Mouse (Mus musculus) mouse embryonic stem cell (cell line): ENCODE data around the gene Myl3.

ENCODE experiments used
- in situ Hi-C, 2 experiments: fragments of 300-500 bp; cut with MboI; formaldehyde crosslinking; loops; 1 replicate in 1 of 2; 3 replicates in 1 of 2; pipeline ENCODE4 v1.14.3; 2019 to 2020; ENCODE audit warnings: low sequenced_read_pairs in 2 of 2, low pct_unique_long_range_greater_than_20kb in 1 of 2, mixed read lengths in 1 of 2; ENCODE audit not compliant: unreplicated experiment in 1 of 2

Myl3 gene

DNA sequence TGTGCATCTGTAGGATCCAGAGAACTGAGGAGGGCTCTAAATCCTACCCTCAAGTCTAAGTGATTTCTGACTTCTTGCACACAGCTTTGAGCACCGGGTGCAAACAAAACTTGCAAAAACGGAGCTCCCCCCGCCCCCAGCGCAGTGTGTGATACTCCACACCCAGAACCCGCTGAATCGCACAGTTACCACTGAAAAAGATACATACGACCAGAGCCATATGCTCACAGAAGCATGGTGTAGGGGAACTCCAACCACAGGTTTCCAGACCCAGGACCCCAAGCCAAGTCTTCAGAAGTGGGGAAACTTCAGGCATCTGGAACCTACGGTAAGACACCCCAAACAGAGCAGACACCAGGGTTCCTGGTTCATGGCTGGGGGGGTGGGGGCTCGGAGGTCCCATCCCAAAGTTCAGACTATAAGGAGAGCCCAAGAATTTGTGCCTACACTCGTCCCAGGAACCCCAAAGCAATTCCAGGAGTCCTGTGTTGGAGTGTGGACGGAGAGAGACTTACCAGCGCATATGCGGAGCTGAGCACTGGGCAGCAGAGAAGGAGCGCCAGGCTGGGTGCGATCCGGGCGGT lies at the start of gene Myl3:
Gene Myl3, plus strand, starts transcription at position 151 of the 584 bp plus-strand sequence.
- in situ Hi-C loops = no loop called here

DNA sequence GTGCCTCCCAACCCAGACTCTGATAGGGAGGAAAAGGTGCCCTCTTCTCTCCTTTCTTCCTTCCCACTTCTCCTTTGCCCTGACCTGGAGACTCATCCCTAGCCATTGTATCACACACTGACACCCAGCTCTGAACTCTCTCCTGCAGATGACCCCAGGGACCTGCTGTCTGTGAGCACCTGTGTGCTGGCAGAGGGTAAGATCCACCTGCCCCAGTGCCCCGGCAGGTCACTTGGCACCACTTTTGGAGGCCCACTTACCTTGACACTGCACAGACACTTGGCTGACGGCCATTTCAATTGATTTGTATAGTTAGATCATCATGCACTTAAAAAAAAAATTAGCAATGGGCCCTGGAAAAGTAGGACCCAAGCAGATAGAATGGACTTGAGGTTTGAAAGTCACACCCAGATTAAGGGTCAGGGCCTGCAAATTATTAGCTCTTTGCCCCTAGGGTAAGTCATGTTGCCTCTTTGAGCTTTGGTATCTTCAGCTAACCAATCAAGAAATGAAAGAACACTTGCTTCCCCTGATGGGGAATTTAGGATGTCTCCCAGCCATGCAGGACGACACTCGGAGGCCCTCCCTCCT lies 46.4 kb upstream of the Myl3 start:
- in situ Hi-C loops = no loop called here

DNA sequence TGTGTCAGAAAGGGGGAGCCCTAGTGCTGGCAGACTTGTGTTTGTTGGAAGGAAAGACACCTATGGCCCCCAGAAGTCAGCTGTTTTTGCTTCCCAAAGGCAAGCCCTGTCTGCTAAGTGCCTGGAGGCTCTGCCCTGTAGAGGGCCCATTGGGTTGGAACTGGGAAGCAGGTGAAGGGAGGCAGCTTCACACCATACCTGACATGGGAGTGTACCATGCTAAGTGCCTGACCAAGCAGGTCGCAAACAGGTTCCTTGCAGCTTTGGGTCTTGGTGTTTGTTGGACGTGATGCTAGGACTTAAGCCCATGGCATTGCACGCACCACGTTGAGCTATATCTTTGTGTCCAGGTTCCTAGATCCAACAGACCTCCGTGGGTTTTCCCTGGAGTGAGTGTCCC lies 45.2 kb upstream of the Myl3 start:
- in situ Hi-C loops = no loop called here

DNA sequence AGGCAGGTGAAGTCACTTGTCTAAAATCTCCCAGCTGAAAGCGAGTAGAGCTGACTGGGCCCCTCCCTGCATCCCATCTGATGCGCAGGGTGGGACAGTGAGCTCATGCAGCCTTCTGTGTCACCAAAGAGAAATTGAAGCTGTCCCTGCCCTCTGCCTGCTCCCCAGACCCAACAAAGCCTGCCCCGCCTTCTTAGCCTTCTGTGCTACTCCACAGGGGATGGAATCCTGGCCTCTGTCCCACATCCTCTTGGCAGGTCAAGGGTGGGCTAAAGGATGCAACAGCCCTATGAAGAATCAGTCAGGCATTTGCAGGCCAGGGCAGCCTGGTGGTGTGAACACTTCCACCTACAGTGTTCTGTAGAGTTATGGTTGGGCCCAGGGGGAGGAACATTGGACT lies 44.2 kb upstream of the Myl3 start:
- in situ Hi-C loops = no loop called here

DNA sequence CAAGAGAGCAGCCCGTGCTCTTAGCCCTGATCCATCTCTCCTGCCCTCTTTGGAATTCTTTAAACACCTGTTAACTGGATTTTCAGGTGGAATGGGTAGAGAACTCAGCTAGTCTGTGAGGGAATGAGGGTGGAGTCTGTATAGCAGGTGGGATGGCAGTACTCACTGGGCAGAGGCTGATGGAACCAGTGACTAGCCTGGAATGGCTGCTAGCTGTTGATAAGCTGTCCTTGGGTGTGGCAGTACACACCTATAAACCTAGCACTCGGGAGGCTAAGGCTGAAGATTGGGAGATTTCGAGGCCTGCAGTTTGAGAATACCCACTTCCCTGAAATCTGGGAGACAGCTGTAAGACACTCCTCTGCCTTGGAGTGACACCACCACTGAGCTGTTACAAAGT lies 42.1 kb upstream of the Myl3 start:
- in situ Hi-C loops = no loop called here

DNA sequence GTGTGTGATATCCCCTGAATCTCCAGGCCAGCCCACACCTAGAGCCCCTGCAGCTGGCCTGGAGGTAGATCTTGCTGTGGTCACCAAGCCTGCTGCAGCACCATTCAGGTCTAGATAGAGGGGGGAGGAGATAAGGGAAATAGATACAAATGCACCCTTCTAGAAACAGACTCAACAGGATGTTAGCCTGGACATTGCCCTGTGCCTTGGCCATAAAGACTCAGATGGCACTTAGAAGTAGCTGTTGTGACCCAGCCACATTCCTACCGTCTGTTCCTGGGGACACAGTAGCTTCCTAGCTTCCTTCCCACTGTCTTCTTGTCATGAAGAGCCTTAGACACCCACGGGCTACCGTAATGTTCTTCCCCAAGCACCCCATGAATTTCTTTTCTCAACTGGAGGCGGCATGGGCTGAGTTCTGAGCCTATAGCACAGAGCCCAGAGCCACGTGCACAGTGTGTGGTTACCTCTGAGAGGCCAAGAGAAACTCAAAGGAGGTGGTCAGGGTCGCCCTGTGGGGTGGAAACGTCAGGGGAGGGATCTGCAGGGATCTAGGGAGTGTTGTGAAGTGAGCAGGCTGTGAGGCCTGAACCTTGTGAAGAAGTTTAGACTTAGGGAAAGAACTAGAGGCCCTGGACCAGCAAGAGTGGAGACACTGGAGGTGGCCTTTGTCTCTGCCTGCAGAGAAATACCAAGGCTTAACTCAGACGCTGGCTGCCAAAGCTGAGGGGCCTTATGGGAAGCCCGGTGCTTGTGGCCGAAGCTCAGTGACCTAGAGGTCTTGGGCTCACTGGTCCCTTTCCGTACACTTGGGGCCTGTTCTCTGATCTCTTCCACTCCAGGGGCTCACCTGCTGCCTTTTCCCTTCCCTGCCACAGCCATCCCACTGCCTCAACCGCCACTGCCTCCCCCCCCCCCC lies 40.3 kb upstream of the Myl3 start:
- in situ Hi-C loops = no loop called here

DNA sequence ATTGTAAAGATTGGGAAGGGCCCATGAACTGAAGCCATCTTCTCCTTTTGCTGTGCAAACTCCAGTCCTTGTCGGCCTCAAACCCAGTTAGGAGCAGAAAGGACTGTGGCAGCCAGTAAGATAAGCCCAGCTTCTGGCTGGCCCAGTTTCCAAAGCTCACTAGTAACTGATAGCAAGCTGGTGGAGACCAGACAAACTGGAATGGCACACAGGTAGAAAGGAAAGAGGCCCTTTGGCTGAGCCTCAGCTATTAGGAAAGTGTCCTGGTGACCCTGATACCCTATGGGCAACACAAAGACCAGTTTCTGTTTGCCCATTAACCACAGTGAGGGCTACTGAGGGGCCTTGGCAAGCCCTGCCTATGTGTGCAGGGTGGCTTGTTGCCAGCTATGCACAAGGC lies 38.8 kb upstream of the Myl3 start:
- in situ Hi-C loops = no loop called here

DNA sequence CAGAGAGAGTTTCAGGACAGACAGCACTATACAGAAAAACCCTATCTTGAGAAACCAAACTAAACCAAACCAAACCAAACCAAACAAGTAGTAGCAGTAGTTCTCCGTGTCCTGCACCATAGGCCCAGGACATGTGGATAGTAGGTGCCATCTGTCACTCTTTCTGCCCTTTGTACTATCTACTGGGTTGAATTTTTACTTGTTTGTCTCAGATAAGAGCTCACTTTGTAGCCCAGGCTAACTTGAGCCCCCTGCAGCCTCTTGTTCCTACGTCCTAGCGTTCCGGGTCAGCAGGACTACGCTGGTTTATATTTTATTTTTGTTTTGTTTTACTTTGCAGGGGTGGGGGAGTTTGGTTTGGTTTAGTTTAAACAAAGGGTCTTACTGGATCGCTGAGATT lies 37.7 kb upstream of the Myl3 start:
- in situ Hi-C loops = no loop called here

DNA sequence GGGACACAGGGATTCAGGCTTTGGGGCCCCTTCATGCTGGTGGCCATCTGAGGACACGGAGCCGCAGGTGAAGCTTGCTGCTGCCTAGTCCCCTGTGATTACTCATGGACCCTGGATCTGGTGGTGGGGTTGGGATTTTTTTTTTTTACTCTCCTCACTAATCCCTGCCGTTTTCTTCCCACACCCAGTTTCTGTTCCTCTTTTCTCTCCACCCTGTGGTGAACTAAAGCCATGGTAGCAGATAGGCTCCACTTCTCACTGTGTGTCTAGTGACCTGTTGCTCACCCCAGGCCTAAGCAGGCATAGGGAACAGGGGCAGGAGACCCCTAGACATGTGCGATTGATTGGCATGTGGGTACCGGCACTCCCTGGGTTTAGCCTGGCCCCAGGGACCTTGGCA lies 34.9 kb upstream of the Myl3 start:
- in situ Hi-C loops = no loop called here

DNA sequence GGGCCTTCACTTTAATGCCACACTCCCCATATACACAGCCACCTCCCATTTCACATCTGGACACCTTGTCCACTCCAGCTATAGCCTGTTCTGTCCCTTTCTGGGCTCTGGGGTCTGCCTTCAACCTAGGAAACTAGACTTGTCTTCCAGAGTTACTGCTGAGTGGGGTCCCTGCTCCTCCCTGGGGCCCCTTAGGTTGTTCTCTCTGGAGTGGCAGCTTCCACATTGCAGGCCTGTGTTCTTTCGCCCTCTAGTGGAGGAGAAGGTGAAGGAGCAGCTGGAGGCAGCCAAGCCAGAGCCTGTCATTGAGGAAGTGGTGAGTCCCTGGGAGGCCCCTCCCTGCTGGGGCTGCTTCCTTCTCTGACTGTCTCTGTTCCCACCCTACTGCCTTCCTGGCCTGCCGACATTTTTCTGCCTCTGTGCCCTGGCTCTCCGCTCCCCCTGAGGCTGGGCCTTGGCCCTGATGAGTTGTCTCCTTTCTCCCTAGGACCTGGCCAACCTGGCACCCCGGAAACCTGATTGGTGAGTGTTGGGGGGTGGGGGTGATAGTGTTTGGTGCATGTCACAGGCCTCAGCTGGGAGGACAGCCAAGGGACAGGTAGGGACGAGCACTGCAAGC lies 31.9 kb upstream of the Myl3 start:
- in situ Hi-C loops = no loop called here

DNA sequence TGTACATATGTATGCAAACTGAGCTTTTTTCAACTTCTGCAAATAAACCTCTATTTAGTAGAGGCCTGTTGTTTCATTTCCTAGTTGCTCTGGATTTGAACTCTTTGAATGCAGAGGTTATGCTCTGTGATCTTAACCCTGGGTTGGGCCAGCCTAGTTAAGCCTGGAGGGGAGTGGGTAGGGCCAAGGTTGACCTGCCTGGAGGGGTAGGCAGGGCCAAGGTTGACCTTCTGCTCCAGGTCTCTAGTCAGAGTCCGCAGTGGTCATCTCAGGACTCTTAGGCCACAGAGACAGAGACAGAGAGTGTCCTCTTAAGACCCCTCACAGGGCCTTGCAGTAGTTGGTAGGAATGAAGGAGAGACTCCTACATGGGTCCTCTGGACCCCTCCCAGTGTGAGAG lies 30.1 kb upstream of the Myl3 start:
- in situ Hi-C loops = no loop called here

DNA sequence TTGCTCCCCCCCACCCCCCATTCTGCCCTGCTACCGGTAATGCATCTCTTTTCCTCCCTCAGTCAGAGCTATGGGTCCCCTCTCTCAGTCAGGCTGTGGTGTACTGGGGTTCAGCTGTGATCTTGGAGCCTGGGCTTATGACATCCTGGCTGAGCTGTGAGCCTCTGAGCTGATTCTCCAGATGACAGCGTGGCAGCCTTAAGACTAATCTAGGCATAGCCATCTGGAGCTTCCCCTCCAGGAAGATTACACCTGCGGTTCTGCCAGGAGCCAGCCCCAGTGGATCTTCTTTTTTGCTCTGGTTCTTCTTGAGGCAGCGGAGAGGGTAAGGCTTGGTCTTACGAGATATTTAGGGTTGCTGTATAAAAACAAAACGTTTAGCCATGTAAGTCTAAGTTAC lies 29.7 kb upstream of the Myl3 start:
- in situ Hi-C loops = no loop called here

DNA sequence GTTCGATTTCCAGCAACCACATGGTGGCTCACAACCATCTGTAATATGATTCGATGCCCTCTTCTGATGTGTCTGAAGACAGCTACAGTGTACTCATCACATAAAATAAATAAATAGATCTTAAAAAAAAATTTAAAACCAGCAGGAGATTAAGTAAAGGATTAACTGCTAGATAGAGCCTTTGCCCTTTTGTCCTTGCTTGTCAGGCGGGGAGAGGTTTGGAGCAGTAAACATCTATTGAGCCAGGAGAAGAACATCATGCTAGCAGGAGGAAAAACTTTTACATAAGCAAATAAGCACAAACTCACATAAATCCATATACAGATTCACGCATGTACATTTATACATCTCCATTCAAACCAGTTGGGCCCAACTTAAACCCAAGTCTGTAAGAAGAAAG lies 29.1 kb upstream of the Myl3 start:
- in situ Hi-C loops = no loop called here

DNA sequence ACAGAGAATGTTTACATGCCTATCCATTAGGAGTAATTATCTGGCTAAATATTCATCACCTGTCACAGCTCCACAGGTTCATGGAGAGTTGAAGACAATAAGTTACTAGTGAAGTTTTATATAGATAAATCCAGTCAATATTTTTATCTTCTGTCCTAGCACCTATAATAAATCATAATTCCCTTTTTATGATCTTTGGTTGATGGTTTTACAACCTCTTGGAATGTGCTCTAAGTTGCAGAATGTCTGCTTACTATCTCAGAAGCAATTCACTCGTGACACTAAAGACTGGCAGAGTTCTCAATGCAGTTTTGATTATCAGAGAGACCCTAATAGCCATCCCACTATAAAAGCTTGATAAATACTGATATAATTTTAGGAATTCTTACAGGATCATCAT lies 28.3 kb upstream of the Myl3 start:
- in situ Hi-C loops = no loop called here

DNA sequence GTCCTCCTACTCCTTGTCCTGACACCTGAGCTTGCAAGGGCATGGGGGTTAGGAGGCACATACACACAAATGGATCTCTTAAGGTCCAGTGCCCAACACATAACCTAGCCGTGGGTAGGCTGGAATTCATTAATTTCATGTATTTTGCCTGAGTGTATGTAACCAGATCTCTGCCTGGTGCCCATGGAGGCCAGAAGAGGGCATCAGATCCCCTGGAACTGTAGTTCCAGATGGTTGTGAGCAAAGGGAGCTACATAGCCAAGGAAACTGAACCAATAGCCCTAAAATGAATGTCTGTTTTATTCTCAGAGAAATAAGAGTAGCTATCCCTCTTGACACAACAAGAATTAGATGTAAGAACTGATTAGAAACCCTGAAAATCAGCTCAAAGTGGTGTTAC lies 26.2 kb upstream of the Myl3 start:
- in situ Hi-C loops = no loop called here

DNA sequence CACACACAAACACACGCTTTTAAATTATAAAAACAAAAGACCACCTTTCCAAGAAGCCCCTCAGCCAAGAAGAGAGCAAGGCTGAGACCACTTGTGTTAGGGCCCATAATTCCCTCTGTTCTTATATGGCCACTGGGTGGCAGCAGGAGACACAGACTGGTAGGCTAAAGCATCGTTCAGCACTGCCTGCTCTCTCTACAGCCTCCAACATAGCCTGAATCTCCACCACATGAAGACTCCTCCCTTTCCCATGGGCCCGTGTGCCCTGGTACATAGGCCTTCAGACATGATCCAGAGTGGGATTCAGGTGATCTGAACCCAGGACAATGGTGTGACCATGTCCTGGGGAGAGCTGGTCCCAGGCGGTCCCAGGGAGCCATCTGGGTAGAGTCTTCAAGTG lies 24.9 kb upstream of the Myl3 start:
- in situ Hi-C loops = no loop called here

DNA sequence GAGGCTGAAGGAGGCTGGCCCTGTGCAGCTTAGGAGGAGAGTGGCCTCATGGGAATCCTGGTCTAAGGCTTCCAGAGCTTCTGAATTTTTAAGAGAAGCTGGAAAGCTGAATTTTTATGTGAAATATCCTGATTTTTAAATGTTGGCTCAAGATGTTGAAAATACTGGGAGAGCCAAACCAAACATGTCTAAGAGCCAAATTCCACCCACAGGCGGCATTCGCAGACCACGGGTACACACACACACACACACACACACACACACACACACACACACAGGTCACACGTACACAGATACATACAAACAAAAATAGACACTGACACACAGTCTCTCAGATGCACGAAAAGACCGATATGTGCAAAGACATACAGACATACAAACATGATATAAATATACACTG lies 23.6 kb upstream of the Myl3 start:
- in situ Hi-C loops = no loop called here

DNA sequence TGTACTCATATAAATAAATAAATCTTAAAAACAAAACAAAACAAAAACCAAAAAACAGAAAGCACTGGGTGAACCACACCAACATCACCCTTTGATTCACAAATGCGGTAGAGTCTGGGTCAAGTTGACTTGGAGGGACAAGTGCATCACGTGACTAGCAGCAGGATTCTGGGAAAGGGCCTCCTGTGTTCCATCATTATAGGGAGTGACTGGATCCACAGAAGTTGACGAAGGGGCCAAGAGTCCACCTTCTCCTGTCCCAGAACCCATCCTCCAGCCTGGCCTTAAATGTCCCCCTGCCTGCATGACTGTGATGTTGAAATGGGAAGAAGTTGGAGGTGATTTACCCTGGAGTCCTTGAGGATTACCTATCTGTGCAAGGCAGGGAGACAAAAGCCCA lies 22.9 kb upstream of the Myl3 start:
- in situ Hi-C loops = no loop called here

DNA sequence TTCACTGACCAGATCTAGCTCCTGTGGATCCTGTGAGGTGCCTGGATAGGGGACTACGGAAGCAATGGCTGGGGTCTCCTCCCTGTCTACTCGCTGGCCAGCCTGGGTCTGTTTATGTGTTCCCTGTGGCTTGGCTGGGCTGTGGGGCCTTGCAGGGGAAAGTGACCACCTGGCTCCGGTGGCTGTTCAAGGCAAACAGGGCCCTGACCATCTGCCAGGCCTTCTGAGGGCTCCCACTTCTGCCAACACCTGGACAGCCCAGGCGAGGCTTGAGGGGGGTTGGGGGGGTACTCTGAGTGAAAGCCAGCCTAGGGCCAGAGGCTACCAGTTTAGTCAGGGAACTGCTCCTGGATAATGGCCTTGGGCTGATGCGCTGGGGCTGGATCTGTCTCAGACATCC lies 21.7 kb upstream of the Myl3 start:
- in situ Hi-C loops = no loop called here
